Mouse (Mus musculus): ENCODE data around the gene Dock1. TPM values are rescaled to one million over a fixed set of nuclear protein-coding genes. Genes with fewer than 3 reads are reported as not detected.

Dock1 gene
- total and polyA plus RNA-seq, 3 experiments, result not detected

GRCm38 (mm10) chr7:134700001-134700400 is 29.5 kb downstream of the Dock1 start:
- no peak for ATAC-seq (ENCODE audit: extremely low read depth, insufficient number of reproducible peaks, low FRiP score, poor library complexity, severe bottlenecking)
- no peak for TF ChIP-seq GATA1 (IDR thresholded peaks at IDR 0.05; ENCODE audit: borderline replicate concordance, low read length)
- no peak for TF ChIP-seq POLR2AphosphoS5 (IDR thresholded peaks at IDR 0.05; ENCODE audit: insufficient replicate concordance, low read depth, low read length)
- no peak for TF ChIP-seq CTCF (IDR thresholded peaks at IDR 0.05; ENCODE audit: low read depth, low read length)
- TF ChIP-seq TAL1 (conservative IDR thresholded peaks at IDR 0.05; ENCODE audit: low read depth, low read length), result no peak
- TF ChIP-seq GATA2 (IDR thresholded peaks at IDR 0.05; ENCODE audit: borderline replicate concordance, low read depth, low read length), result no peak
- H3K9me3 ChIP-seq (replicated peaks), result peaks cover 69% of the 10 kb centered on the region
- H3K36me3 ChIP-seq (replicated peaks), result no peaks in the 10 kb centered on the region
- no peaks in the 10 kb centered on the region for H3K27me3 ChIP-seq (ENCODE audit: insufficient read depth, low read length)
- H3K4me1 ChIP-seq (ENCODE audit: insufficient read depth, low read depth, low read length), result no peaks in the 10 kb centered on the region
- no peak for DNase-seq (ENCODE audit: low spot score)
- H3K4me3 ChIP-seq (ENCODE audit: low read depth, low read length), result no peak overlapping the region

GRCm38 (mm10) chr7:134702481-134702880 is 32.0 kb downstream of the Dock1 start:
- ATAC-seq (ENCODE audit: extremely low read depth, insufficient number of reproducible peaks, low FRiP score, poor library complexity, severe bottlenecking) (no peak), DNase-seq (ENCODE audit: low spot score) (no peak)
- Histone ChIP-seq H3K4me3 (ENCODE audit: low read depth, low read length) (no peak overlapping the region), H3K27me3 (ENCODE audit: insufficient read depth, low read length) (no peaks in the 10 kb centered on the region), H3K9me3 (replicated peaks) (peaks cover 71% of the 10 kb centered on the region), H3K36me3 (replicated peaks) (no peaks in the 10 kb centered on the region), H3K4me1 (ENCODE audit: insufficient read depth, low read depth, low read length) (no peaks in the 10 kb centered on the region)
- TF ChIP-seq GATA2 (IDR thresholded peaks at IDR 0.05; ENCODE audit: borderline replicate concordance, low read depth, low read length) (no peak), TAL1 (conservative IDR thresholded peaks at IDR 0.05; ENCODE audit: low read depth, low read length) (no peak), CTCF (IDR thresholded peaks at IDR 0.05; ENCODE audit: low read depth, low read length) (no peak), POLR2AphosphoS5 (IDR thresholded peaks at IDR 0.05; ENCODE audit: insufficient replicate concordance, low read depth, low read length) (no peak), GATA1 (IDR thresholded peaks at IDR 0.05; ENCODE audit: borderline replicate concordance, low read length) (no peak)

GRCm38 (mm10) chr7:134703704-134704103 is 33.2 kb downstream of the Dock1 start:
- H3K27me3 ChIP-seq (ENCODE audit: insufficient read depth, low read length), result no peaks in the 10 kb centered on the region
- ATAC-seq (ENCODE audit: extremely low read depth, insufficient number of reproducible peaks, low FRiP score, poor library complexity, severe bottlenecking) (no peak), DNase-seq (ENCODE audit: low spot score) (no peak)
- H3K4me3 ChIP-seq (ENCODE audit: low read depth, low read length), result no peak overlapping the region
- H3K9me3 ChIP-seq (replicated peaks), result peaks cover 67% of the 10 kb centered on the region
- H3K4me1 ChIP-seq (ENCODE audit: insufficient read depth, low read depth, low read length), result no peaks in the 10 kb centered on the region
- H3K36me3 ChIP-seq (replicated peaks), result no peaks in the 10 kb centered on the region
- TF ChIP-seq GATA1 (IDR thresholded peaks at IDR 0.05; ENCODE audit: borderline replicate concordance, low read length) (no peak), GATA2 (IDR thresholded peaks at IDR 0.05; ENCODE audit: borderline replicate concordance, low read depth, low read length) (no peak), POLR2AphosphoS5 (IDR thresholded peaks at IDR 0.05; ENCODE audit: insufficient replicate concordance, low read depth, low read length) (no peak), CTCF (IDR thresholded peaks at IDR 0.05; ENCODE audit: low read depth, low read length) (no peak), TAL1 (conservative IDR thresholded peaks at IDR 0.05; ENCODE audit: low read depth, low read length) (no peak)

GRCm38 (mm10) chr7:134709226-134709853 is 38.9 kb downstream of the Dock1 start:
- peaks cover 61% of the 10 kb centered on the region for H3K9me3 ChIP-seq (replicated peaks)
- TF ChIP-seq CTCF (IDR thresholded peaks at IDR 0.05; ENCODE audit: low read depth, low read length) (no peak), POLR2AphosphoS5 (IDR thresholded peaks at IDR 0.05; ENCODE audit: insufficient replicate concordance, low read depth, low read length) (no peak), GATA2 (IDR thresholded peaks at IDR 0.05; ENCODE audit: borderline replicate concordance, low read depth, low read length) (no peak), TAL1 (conservative IDR thresholded peaks at IDR 0.05; ENCODE audit: low read depth, low read length) (no peak), GATA1 (IDR thresholded peaks at IDR 0.05; ENCODE audit: borderline replicate concordance, low read length) (no peak)

GRCm38 (mm10) chr7:134711576-134711975 is 41.1 kb downstream of the Dock1 start:
- TF ChIP-seq GATA2 (IDR thresholded peaks at IDR 0.05; ENCODE audit: borderline replicate concordance, low read depth, low read length) (no peak), CTCF (IDR thresholded peaks at IDR 0.05; ENCODE audit: low read depth, low read length) (no peak), GATA1 (IDR thresholded peaks at IDR 0.05; ENCODE audit: borderline replicate concordance, low read length) (no peak), POLR2AphosphoS5 (IDR thresholded peaks at IDR 0.05; ENCODE audit: insufficient replicate concordance, low read depth, low read length) (no peak), TAL1 (conservative IDR thresholded peaks at IDR 0.05; ENCODE audit: low read depth, low read length) (no peak)
- no peak overlapping the region for H3K4me3 ChIP-seq (ENCODE audit: low read depth, low read length)
- ATAC-seq (ENCODE audit: extremely low read depth, insufficient number of reproducible peaks, low FRiP score, poor library complexity, severe bottlenecking) (no peak), DNase-seq (ENCODE audit: low spot score) (no peak)
- H3K9me3 ChIP-seq (replicated peaks), result peaks cover 61% of the 10 kb centered on the region
- H3K36me3 ChIP-seq (replicated peaks), result no peaks in the 10 kb centered on the region
- H3K4me1 ChIP-seq (ENCODE audit: insufficient read depth, low read depth, low read length), result no peaks in the 10 kb centered on the region
- H3K27me3 ChIP-seq (ENCODE audit: insufficient read depth, low read length), result no peaks in the 10 kb centered on the region

More at GRCm38 (mm10) chr7:134709226-134709853, 38.9 kb downstream of the Dock1 start:
- no peaks in the 10 kb centered on the region for H3K27me3 ChIP-seq (ENCODE audit: insufficient read depth, low read length)
- no peaks in the 10 kb centered on the region for H3K36me3 ChIP-seq (replicated peaks)
- H3K4me1 ChIP-seq (ENCODE audit: insufficient read depth, low read depth, low read length), result no peaks in the 10 kb centered on the region
- DNase-seq (ENCODE audit: low spot score), result no peak
- H3K4me3 ChIP-seq (ENCODE audit: low read depth, low read length), result no peak overlapping the region
- ATAC-seq (ENCODE audit: extremely low read depth, insufficient number of reproducible peaks, low FRiP score, poor library complexity, severe bottlenecking), result no peak

DNA sequence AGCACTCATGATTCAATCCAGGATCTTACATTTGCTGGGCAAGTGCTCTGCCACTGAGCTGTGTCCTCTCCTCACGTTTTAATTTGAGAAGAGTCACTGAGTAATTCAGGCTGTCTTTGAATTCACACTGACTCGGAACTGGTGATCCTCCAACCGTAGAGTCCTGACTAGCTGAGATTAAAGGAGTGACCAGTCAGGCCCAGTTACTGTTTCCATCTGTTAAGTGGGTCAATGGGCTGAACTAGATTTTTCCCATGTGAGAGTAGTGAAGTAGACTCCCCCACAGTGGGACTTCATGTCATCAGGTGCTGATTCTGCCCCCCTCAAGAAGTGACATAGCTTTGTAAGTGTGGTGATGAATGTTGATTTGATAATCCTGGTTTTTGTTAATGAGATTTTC is 49.0 kb downstream of the Dock1 start:
- H3K4me1 ChIP-seq (ENCODE audit: insufficient read depth, low read depth, low read length), result no peaks in the 10 kb centered on the region
- TF ChIP-seq GATA2 (IDR thresholded peaks at IDR 0.05; ENCODE audit: borderline replicate concordance, low read depth, low read length) (no peak), CTCF (IDR thresholded peaks at IDR 0.05; ENCODE audit: low read depth, low read length) (no peak), POLR2AphosphoS5 (IDR thresholded peaks at IDR 0.05; ENCODE audit: insufficient replicate concordance, low read depth, low read length) (no peak), TAL1 (conservative IDR thresholded peaks at IDR 0.05; ENCODE audit: low read depth, low read length) (no peak), GATA1 (IDR thresholded peaks at IDR 0.05; ENCODE audit: borderline replicate concordance, low read length) (no peak)
- H3K9me3 ChIP-seq (replicated peaks), result peaks cover 65% of the 10 kb centered on the region
- no peak overlapping the region for H3K4me3 ChIP-seq (ENCODE audit: low read depth, low read length)
- no peak for DNase-seq (ENCODE audit: low spot score)
- ATAC-seq (ENCODE audit: extremely low read depth, insufficient number of reproducible peaks, low FRiP score, poor library complexity, severe bottlenecking), result no peak
- no peaks in the 10 kb centered on the region for H3K36me3 ChIP-seq (replicated peaks)
- no peaks in the 10 kb centered on the region for H3K27me3 ChIP-seq (ENCODE audit: insufficient read depth, low read length)
